Mouse (Mus musculus): ENCODE results near the gene Arhgef39. TPM values are rescaled to one million over a fixed set of nuclear protein-coding genes. Genes with fewer than 3 reads are reported as not detected.
"Not testable (repeated sequence)": the region's sequence is repeated elsewhere in the genome, so short reads cannot be mapped to it uniquely, and the experiment has no call there.

The Arhgef39 gene
- polyA plus RNA-seq, 1 experiment from 2014 or later = 49.8 TPM

DNA sequence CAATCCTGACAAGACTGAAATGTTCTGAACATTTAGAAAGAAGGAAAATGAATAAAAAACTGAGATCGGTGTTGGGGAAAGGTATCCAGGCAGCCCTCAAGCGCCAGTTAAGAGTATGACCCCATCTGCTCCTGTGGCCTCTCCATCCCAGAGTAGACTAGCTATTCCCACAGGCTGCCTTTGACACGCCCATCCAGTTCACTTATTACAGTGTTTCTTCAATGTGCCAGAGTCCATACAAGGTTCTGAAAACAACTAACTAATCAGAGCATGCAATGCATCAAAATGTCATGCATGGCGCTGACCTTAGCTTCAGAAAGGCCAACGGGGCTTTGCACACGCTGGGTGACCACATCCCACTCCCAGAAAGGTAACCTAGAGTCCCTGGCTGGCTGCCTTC lies 4.0 kb upstream of the Arhgef39 start:
- DNase-seq (ENCODE audit: low spot score) = no peak
- H3K4me1 ChIP-seq = peaks cover 28% of the 10 kb centered on the region
- WGBS = 83% methylated on average over 6 of the region's 6 CpGs
- no peak overlapping the region for H3K4me3 ChIP-seq
- no peak overlapping the region for H3K27ac ChIP-seq
- H3K9me3 ChIP-seq (replicated peaks) = no peaks in the 10 kb centered on the region
- H3K36me3 ChIP-seq = no peaks in the 10 kb centered on the region
- H3K27me3 ChIP-seq (ENCODE audit: low read depth, poor library complexity, severe bottlenecking) = peaks cover 45% of the 10 kb centered on the region

DNA sequence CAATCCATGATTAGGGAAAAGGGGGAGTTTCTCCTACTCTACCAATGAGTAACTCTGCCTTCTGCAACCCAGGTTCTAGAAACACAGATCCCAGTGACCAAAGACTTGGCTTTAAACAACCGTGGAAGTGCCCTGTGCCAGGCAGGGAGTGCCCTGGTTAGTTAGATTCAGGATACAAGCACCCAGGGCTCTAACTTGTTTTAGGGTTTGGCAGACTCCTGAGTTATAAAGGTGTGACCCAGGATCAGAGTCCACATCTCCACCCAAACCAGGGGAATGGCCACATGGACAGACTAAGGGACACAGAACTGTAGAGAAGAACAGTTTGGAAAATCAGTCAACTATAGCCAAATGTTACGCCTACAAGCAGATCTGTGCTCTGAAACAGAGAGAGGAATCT lies 3.5 kb upstream of the Arhgef39 start:
- no peak overlapping the region for H3K4me3 ChIP-seq
- no peaks in the 10 kb centered on the region for H3K9me3 ChIP-seq (replicated peaks)
- H3K4me1 ChIP-seq = peaks cover 28% of the 10 kb centered on the region
- no peak for DNase-seq (ENCODE audit: low spot score)
- H3K36me3 ChIP-seq = no peaks in the 10 kb centered on the region
- 77% methylated on average over 2 of the region's 2 CpGs for WGBS
- H3K27ac ChIP-seq = no peak overlapping the region
- peaks cover 41% of the 10 kb centered on the region for H3K27me3 ChIP-seq (ENCODE audit: low read depth, poor library complexity, severe bottlenecking)

DNA sequence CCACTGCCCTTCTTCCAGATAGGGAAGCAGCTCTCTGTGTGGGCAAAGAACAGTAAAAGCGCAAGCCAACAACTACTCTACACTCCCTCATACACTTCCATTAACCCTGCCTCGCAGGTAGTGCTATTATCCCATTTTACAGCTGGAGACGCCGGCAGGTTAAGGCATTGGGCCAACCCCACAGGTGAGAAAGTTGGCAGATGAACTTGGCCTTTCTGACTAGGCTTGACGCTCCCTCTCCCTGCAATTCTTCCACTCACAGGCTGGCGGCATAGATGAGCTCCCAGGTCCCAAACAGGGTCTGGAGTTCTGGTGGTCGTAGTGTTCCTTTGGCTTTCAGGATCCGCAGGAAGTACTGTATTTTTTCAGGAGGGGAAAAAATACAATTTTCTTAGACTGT lies 512 bp downstream of the Arhgef39 start:
- Histone ChIP-seq H3K9me3 (replicated peaks) (no peaks in the 10 kb centered on the region), H3K4me3 (peak overlapping the region; percentile 76), H3K27ac (peak overlapping the region; percentile 94), H3K4me1 (peaks cover 32% of the 10 kb centered on the region), H3K36me3 (peaks cover 27% of the 10 kb centered on the region), H3K27me3 (ENCODE audit: low read depth, poor library complexity, severe bottlenecking) (peaks cover 18% of the 10 kb centered on the region)
- whole genome bisulfite sequencing = 16% methylated on average over 8 of the region's 8 CpGs
- DNase-seq (ENCODE audit: low spot score) = peak; percentile 63

DNA sequence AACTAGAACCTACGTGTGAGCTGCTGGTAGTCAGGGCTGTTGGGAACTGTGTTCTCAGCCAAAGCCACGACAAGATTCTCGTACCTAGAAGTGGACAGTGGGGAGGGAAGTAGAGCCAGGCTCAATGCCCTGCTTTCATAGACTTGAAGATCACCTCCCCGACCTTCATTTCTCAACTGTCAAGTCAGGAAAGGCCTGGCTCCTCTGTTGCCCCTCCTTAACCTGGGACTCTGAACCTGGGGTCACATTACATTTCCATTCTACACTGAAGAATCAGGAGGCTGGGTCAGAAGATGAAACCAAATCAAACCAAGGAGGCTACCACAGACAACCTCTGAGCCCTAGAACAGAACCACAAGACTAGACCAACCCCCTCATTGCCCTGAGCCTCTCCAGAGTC lies 1.5 kb downstream of the Arhgef39 start:
- 67% methylated on average over 4 of the region's 4 CpGs for WGBS
- H3K27me3 ChIP-seq (ENCODE audit: low read depth, poor library complexity, severe bottlenecking) = peaks cover 18% of the 10 kb centered on the region
- peaks cover 27% of the 10 kb centered on the region for H3K36me3 ChIP-seq
- peak overlapping the region; percentile 76 for H3K4me3 ChIP-seq
- no peak for DNase-seq (ENCODE audit: low spot score)
- H3K27ac ChIP-seq = no peak overlapping the region
- H3K4me1 ChIP-seq = peaks cover 35% of the 10 kb centered on the region
- no peaks in the 10 kb centered on the region for H3K9me3 ChIP-seq (replicated peaks)

DNA sequence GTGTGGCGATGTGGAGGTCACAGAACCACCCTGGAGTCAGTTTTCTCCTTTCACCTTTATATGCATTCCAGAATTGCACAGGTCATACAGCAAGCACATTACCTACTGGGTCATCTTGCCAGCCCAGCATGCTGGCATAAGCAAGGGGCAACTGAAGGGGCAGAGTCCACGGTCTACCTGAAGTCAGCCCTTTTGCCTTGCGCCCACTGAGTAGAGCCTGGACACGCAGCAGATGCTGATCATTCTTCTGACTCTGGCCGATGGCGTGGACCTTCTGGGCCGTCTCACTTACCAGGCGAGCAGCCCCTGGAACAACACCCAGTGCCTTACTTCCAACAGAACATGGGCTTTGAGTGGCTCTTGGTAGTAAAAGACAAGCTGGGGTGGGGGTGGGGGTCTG lies 2.1 kb downstream of the Arhgef39 start:
- WGBS = 94% methylated on average over 8 of the region's 8 CpGs
- no peak overlapping the region for H3K27ac ChIP-seq
- H3K4me1 ChIP-seq = peaks cover 35% of the 10 kb centered on the region
- no peak overlapping the region for H3K4me3 ChIP-seq
- no peaks in the 10 kb centered on the region for H3K9me3 ChIP-seq (replicated peaks)
- no peak for DNase-seq (ENCODE audit: low spot score)
- peaks cover 27% of the 10 kb centered on the region for H3K36me3 ChIP-seq
- H3K27me3 ChIP-seq (ENCODE audit: low read depth, poor library complexity, severe bottlenecking) = peaks cover 18% of the 10 kb centered on the region

DNA sequence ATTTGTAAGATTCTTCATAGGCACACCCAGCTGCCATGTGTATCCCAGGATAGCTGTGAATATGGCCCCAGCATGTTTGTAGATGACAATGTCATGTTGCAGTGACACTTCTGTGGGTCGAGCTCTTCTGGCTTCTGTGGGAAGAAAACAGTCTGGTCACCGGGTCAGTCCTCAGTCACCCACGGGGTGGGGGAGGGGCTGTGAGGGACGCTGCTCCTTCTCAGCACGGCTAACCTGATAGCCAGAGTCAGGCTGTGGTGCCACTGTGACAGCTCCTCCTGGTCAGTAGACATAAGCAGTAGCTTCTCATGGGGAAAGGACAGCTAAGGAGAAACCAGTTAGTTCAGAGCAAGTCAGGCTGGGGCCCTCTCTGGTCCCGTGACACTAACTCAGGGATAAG lies 2.9 kb downstream of the Arhgef39 start:
- DNase-seq (ENCODE audit: low spot score) = no peak
- Histone ChIP-seq H3K4me3 (no peak overlapping the region), H3K4me1 (peaks cover 35% of the 10 kb centered on the region), H3K27ac (no peak overlapping the region), H3K27me3 (ENCODE audit: low read depth, poor library complexity, severe bottlenecking) (peaks cover 12% of the 10 kb centered on the region), H3K9me3 (replicated peaks) (no peaks in the 10 kb centered on the region), H3K36me3 (peaks cover 27% of the 10 kb centered on the region)
- 64% methylated on average over 6 of the region's 6 CpGs for WGBS

DNA sequence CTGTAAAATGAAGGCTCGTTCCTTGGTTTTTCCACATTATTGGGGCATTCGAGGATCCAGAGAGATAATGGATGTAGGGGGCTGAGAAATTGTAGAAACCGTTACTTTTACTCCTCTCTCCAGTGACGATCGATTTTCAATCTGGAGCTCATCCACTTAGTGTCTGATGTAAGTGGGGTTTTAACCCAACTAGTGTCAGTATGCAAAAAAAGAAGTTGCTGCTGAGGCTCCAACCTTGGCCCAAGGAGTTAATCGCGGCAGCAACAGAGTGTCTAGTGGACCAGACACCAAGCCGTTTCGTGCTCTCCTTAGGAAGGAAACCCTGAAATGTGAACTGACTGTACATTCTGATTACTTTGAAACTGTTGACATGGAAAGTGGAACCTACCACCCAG lies 5.7 kb downstream of the Arhgef39 start:
- H3K9me3 ChIP-seq (replicated peaks) = no peaks in the 10 kb centered on the region
- peaks cover 29% of the 10 kb centered on the region for H3K4me1 ChIP-seq
- H3K27me3 ChIP-seq (ENCODE audit: low read depth, poor library complexity, severe bottlenecking) = no peaks in the 10 kb centered on the region
- no peak for DNase-seq (ENCODE audit: low spot score)
- H3K36me3 ChIP-seq = peaks cover 27% of the 10 kb centered on the region
- H3K27ac ChIP-seq = peak overlapping the region; percentile 92
- peak overlapping the region; percentile 79 for H3K4me3 ChIP-seq
- WGBS = 5% methylated on average over 9 of the region's 9 CpGs

DNA sequence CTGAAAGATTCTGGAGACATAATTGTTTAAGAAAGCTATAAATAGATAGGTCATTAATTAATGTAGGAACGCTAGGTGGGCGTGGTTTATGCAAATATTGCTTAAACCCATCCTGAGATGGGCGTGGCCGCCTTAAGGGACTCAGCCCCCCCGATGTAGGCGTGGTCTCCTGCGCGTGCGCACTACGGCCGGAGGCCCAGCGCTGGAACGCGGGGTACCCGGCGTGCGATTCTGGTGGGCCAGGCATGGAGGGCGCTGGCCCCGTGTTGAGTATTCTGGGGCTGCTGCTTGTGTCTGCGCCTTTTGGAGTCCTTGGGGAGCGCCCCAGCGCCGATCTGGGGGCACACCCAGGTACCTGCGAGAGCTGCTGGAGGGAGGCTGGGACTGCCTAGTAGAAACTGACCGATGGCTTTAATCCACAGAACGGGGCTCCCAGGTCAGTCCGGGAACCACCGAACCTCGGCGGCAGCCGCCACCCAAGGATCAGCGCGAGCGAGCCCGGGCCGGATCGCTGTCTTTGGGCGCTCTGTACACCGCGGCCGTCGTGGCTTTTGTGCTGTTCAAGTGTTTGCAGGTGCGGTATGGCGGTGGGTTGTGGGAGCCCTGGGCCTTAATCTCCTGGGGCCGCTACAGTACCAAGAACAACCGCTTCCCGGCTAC lies 6.2 kb downstream of the Arhgef39 start:
- H3K4me3 ChIP-seq = peak overlapping the region; percentile 79
- H3K4me1 ChIP-seq = peaks cover 24% of the 10 kb centered on the region
- H3K36me3 ChIP-seq = peaks cover 27% of the 10 kb centered on the region
- no peaks in the 10 kb centered on the region for H3K27me3 ChIP-seq (ENCODE audit: low read depth, poor library complexity, severe bottlenecking)
- no peaks in the 10 kb centered on the region for H3K9me3 ChIP-seq (replicated peaks)
- WGBS = under 1% methylated on average over 47 of the region's 47 CpGs
- H3K27ac ChIP-seq = peak overlapping the region; percentile 92
- DNase-seq (ENCODE audit: low spot score) = peak; percentile 99

DNA sequence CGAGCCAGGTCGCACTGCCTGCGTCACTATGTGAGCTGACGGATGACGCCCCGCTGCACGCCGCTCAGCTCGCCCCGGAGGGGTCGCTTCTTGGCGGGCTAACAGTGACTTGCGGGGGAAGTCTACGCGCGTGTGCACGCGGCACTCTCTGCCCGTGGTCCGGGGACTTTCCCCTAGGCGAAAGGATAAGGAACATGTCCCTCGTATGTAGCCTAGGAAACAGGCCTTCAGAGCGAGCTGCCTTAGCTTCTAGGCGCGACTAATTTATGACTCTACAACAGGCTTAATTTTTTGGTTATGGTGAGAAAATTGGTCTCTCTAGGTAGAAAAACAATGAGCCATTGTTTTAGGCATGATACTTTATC lies 6.7 kb downstream of the Arhgef39 start, which contains the start of gene Ccdc107:
Ccdc107 (plus strand) TSS at position 80 of the 365 bp plus-strand sequence.
- Histone ChIP-seq H3K27me3 (ENCODE audit: low read depth, poor library complexity, severe bottlenecking) (no peaks in the 10 kb centered on the region), H3K36me3 (peaks cover 26% of the 10 kb centered on the region), H3K4me1 (peaks cover 19% of the 10 kb centered on the region), H3K27ac (peak within 1 kb of the TSS; percentile 92), H3K9me3 (replicated peaks) (no peaks in the 10 kb centered on the region), H3K4me3 (peak within 1 kb of the TSS; percentile 79)
- peak; percentile 89 for DNase-seq (ENCODE audit: low spot score)
- under 1% methylated on average over 25 of the region's 25 CpGs for WGBS

DNA sequence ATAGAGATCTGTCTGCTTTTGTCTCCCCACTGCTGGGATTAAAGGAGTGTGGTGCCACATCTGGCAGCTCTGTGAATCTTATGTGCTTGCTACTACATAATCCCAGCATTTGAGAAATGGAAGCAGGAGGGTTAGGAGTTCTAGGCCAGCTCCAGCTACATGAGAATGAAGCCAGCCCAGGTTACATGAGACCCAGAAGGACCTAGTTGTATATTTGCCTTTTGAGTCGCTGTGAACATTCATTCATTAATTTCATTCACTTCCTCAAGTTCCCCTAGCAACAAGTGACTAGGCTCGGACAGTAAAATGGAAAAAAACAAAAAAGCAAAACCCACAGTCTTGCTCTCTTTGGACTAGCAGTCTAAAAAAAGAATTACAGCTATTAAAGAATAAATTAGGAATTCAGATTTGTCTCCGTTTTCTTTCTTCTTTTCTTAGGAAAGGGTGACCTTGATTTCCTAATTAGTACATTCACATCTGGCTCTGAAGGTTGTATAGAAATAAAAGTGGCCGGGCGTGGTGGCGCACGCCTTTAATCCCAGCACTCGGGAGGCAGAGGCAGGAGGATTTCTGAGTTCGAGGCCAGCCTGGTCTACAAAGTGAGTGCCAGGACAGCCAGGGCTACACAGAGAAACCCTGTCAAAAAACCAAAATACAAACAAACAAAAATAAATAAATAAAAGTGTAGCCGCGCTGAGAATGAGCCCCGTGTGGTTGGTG lies 7.2 kb downstream of the Arhgef39 start:
- H3K4me3 ChIP-seq = peak overlapping the region; percentile 79
- H3K4me1 ChIP-seq = peaks cover 14% of the 10 kb centered on the region
- H3K27me3 ChIP-seq (ENCODE audit: low read depth, poor library complexity, severe bottlenecking) = no peaks in the 10 kb centered on the region
- peaks cover 21% of the 10 kb centered on the region for H3K36me3 ChIP-seq
- WGBS = 49% methylated on average over 12 of the region's 12 CpGs
- H3K27ac ChIP-seq = peak overlapping the region; percentile 92
- H3K9me3 ChIP-seq (replicated peaks) = no peaks in the 10 kb centered on the region
- DNase-seq (ENCODE audit: low spot score) = no peak

DNA sequence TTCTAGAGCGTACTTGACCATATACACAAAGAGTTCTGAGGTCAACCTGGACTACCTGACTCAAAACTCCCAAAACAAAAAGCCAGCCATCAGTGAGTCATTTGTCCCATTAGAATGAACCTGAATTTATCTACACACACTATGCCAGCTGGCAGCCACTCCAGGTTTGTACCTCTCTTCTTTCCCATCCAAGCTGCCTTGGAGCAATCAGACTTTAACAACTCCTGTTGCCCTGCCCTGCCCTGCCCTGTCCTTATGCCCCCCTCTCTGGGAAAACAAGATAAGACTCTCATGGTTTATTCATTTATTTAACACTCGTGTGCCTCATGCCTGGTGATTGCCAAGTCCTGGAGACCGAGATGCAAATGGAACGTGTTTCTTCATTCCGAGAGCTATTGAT lies 8.7 kb downstream of the Arhgef39 start:
- H3K27me3 ChIP-seq (ENCODE audit: low read depth, poor library complexity, severe bottlenecking) = no peaks in the 10 kb centered on the region
- no peak for DNase-seq (ENCODE audit: low spot score)
- H3K9me3 ChIP-seq (replicated peaks) = no peaks in the 10 kb centered on the region
- no peak overlapping the region for H3K27ac ChIP-seq
- WGBS = 91% methylated on average over 5 of the region's 5 CpGs
- no peak overlapping the region for H3K4me3 ChIP-seq
- peaks cover 14% of the 10 kb centered on the region for H3K4me1 ChIP-seq
- H3K36me3 ChIP-seq = peaks cover 7% of the 10 kb centered on the region

DNA sequence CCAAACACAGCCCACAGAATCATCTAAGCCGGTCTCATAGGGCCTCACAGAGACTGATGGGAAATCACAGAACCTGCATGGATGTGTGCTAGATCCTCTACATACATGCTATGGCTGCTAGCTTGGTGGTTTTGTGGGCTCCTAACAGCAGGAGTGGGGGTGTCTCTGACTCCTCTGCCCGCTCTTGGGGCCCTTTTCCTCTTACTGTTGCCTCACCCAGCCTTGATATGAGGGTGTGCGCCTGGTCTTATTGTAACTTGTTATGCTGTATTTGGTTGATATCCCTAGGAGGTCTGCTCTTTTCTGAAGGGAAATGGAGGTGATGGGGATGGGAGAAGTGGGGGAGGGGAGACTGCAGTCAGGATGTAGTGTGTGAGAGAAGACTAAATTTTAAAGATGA lies 9.9 kb downstream of the Arhgef39 start:
- H3K9me3 ChIP-seq (replicated peaks) = no peaks in the 10 kb centered on the region
- 93% methylated on average over 3 of the region's 3 CpGs for WGBS
- H3K27me3 ChIP-seq (ENCODE audit: low read depth, poor library complexity, severe bottlenecking) = no peaks in the 10 kb centered on the region
- no peak for DNase-seq (ENCODE audit: low spot score)
- H3K4me1 ChIP-seq = peaks cover 9% of the 10 kb centered on the region
- H3K27ac ChIP-seq = no peak overlapping the region
- no peaks in the 10 kb centered on the region for H3K36me3 ChIP-seq
- no peak overlapping the region for H3K4me3 ChIP-seq

DNA sequence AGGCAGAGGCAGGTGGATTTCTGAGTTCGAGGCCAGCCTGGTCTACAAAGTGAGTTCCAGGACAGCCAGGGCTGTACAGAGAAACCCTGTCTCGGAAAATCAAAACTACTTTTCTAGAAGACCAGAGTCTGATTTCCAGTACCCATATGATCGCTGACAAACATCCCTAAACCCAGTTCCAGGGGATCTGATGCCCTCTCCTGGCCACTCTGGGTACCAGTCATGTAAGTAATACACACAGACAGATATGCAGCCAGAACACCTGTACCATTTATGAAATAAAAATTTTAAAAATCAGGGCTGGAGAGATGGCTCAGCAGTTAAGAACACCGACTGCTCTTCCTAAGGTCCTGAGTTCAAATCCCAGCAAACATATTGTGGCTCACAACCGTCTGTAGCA lies 13.8 kb downstream of the Arhgef39 start:
- 88% methylated on average over 5 of the region's 5 CpGs for WGBS
- not testable (repeated sequence) for H3K4me1 ChIP-seq; H3K27ac ChIP-seq; DNase-seq (ENCODE audit: low spot score); H3K27me3 ChIP-seq (ENCODE audit: low read depth, poor library complexity, severe bottlenecking); H3K9me3 ChIP-seq (replicated peaks); H3K36me3 ChIP-seq; H3K4me3 ChIP-seq

Measured in limb, embryonic 10.5 days (tissue).